Comparison of ENCODE assay signal across 13 mouse cellular contexts in genomic region chr2:132688611-132689021, GRCm38 (mm10). TPM values are rescaled to one million over a fixed set of nuclear protein-coding genes. Genes with fewer than 3 reads are reported as not detected.
A peak's percentile ranks its signal among the peaks of the same experiment; 100 is the strongest.
DNase-seq lines count a peak whose midpoint lies in the region; ATAC-seq and TF ChIP-seq lines count a peak whose summit lies in the region.
"Had no signal": no experiment of that assay in that cellular context is flagged by ENCODE, and none has a peak within 500 bp of the region (broad histone marks: within the 10 kb centered on the region; RNA-seq: fewer than 3 reads in every experiment).

No protein-coding gene starts in this region.

- ATAC-seq in heart, embryonic 15.5 days (replicated peaks; ENCODE audit: insufficient number of reproducible peaks, insufficient read depth, low FRiP score, low read depth): no peak
- no peak for ATAC-seq in liver, embryonic 12.5 days

- H3K9me3 ChIP-seq in heart, embryonic 15.5 days (replicated peaks): no peaks in the 10 kb centered on the region
- no peaks in the 10 kb centered on the region for H3K9me3 ChIP-seq in heart, embryonic 10.5 days
- no peaks in the 10 kb centered on the region for H3K9me3 ChIP-seq in liver, embryonic 12.5 days (replicated peaks)
- H3K9me3 ChIP-seq: lung, embryonic 15.5 days had no signal

- DNase-seq in heart, embryonic 10.5 days (ENCODE audit: low spot score): no peak
- peak; percentile 77 for DNase-seq in A20 (ENCODE audit: low read depth, low spot score)
- no peak for DNase-seq in testis, postnatal 14 days (ENCODE audit: low spot score)
- DNase-seq in cerebellum, adult 11-12 months: no peak
- no peak for DNase-seq in kidney, postnatal 25 days
- DNase-seq: adrenal gland, adult 8-10 months; cerebellum, postnatal 14 days; kidney, postnatal 14 days had no signal

- H3K27ac ChIP-seq in heart, embryonic 15.5 days: peak overlapping the region; percentile 36; the same call in 1 of the 2 replicates
- no peak overlapping the region for H3K27ac ChIP-seq in heart, embryonic 10.5 days
- peak overlapping the region; percentile 68 for H3K27ac ChIP-seq in bone marrow, adult 2 months (ENCODE audit: control insufficient read depth, insufficient read depth, low read depth, low read length, poor library complexity)
- H3K27ac ChIP-seq in liver, embryonic 12.5 days: peak overlapping the region; percentile 83
- H3K27ac ChIP-seq: lung, embryonic 15.5 days had no signal

- H3K27me3 ChIP-seq in heart, embryonic 15.5 days: no peaks in the 10 kb centered on the region
- H3K27me3 ChIP-seq in heart, embryonic 10.5 days (ENCODE audit: insufficient read depth, poor library complexity, severe bottlenecking): no peaks in the 10 kb centered on the region
- H3K27me3 ChIP-seq in liver, embryonic 12.5 days (replicated peaks): no peaks in the 10 kb centered on the region
- H3K27me3 ChIP-seq: lung, embryonic 15.5 days had no signal

- WGBS in heart, embryonic 15.5 days: 70% methylated on average over 7 of the region's 7 CpGs
- WGBS in heart, embryonic 10.5 days: 79% methylated on average over 7 of the region's 7 CpGs
- WGBS in bone marrow, adult 2 months: 57% methylated on average over 7 of the region's 7 CpGs
- 79% methylated on average over 7 of the region's 7 CpGs for WGBS in liver, embryonic 12.5 days (ENCODE audit: insufficient replicate concordance)

- no peaks in the 10 kb centered on the region for H3K36me3 ChIP-seq in heart, embryonic 15.5 days
- H3K36me3 ChIP-seq in heart, embryonic 10.5 days: no peaks in the 10 kb centered on the region
- H3K36me3 ChIP-seq in liver, embryonic 12.5 days: peaks cover 4% of the 10 kb centered on the region; the same call in 1 of the 2 replicates
- H3K36me3 ChIP-seq: lung, embryonic 15.5 days had no signal

- peaks cover 22% of the 10 kb centered on the region for H3K4me1 ChIP-seq in heart, embryonic 15.5 days (replicated peaks)
- H3K4me1 ChIP-seq in heart, embryonic 10.5 days: peaks cover 17% of the 10 kb centered on the region
- peaks cover 7% of the 10 kb centered on the region; the same call in 1 of the 2 replicates for H3K4me1 ChIP-seq in bone marrow, adult 2 months (ENCODE audit: control insufficient read depth, insufficient read depth, low read length)
- H3K4me1 ChIP-seq in liver, embryonic 12.5 days: peaks cover 89% of the 10 kb centered on the region

- H3K4me3 ChIP-seq in heart, embryonic 15.5 days: no peak overlapping the region
- no peak overlapping the region for H3K4me3 ChIP-seq in heart, embryonic 10.5 days
- no peak overlapping the region for H3K4me3 ChIP-seq in bone marrow, adult 2 months (replicated peaks; ENCODE audit: control insufficient read depth, low read depth, low read length)
- no peak overlapping the region for H3K4me3 ChIP-seq in liver, embryonic 12.5 days
- H3K4me3 ChIP-seq: lung, embryonic 15.5 days; myocyte had no signal

- no peak for TF ChIP-seq POLR2A in bone marrow, adult 2 months (IDR thresholded peaks at IDR 0.05; ENCODE audit: borderline replicate concordance, control insufficient read depth, low read depth, low read length)

- H3K4me2 ChIP-seq in heart, embryonic 15.5 days: no peak overlapping the region
- no peak overlapping the region for H3K4me2 ChIP-seq in liver, embryonic 12.5 days
- H3K4me2 ChIP-seq: lung, embryonic 15.5 days had no signal

- TF ChIP-seq CTCF in bone marrow, adult 2 months (IDR thresholded peaks at IDR 0.05; ENCODE audit: control insufficient read depth, insufficient read depth, low read length): no peak

- no peak overlapping the region for H3K9ac ChIP-seq in heart, embryonic 15.5 days
- no peak overlapping the region for H3K9ac ChIP-seq in liver, embryonic 12.5 days
- H3K9ac ChIP-seq: lung, embryonic 15.5 days had no signal

RNA-seq across cellular contexts. Expression of gene Shld1, which starts 1.9 kb away (rescaled TPM):
- 11.5 and 15.0 TPM in 2 replicates for polyA plus RNA-seq in heart, embryonic 15.5 days (2015; fragmentation: Nextera tagmentation; extraction: Ambion mirVana)
- 14.2 and 15.9 TPM in 2 replicates for polyA plus RNA-seq in heart, embryonic 10.5 days (2016; fragmentation: Nextera tagmentation; extraction: Ambion mirVana)
- polyA plus RNA-seq in bone marrow, adult 2 months (2011; ENCODE audit: insufficient read depth, insufficient read length, low replicate concordance, missing spikeins): 9.9 and 13.6 TPM in 2 replicates
- polyA plus RNA-seq in liver, embryonic 12.5 days (2016; fragmentation: Nextera tagmentation; extraction: Ambion mirVana): 9.5 and 11.6 TPM in 2 replicates
